ENCODE assay signal across 17 mouse cellular contexts in genomic region chr10:116428026-116428780, GRCm38 (mm10). TPM values are rescaled to one million over a fixed set of nuclear protein-coding genes. Genes with fewer than 3 reads are reported as not detected.
DNase-seq lines count a peak whose midpoint lies in the region; ATAC-seq and TF ChIP-seq lines count a peak whose summit lies in the region.
"Had no signal": no experiment of that assay in that cellular context is flagged by ENCODE, and none has a peak within 500 bp of the region (broad histone marks: within the 10 kb centered on the region; RNA-seq: fewer than 3 reads in every experiment).

No protein-coding gene starts in this region.

- WGBS in hindbrain, embryonic 12.5 days: 96% methylated on average over 26 of the region's 26 CpGs
- 92% methylated on average over 26 of the region's 26 CpGs for WGBS in forebrain, embryonic 15.5 days

- no peak overlapping the region for H3K4me2 ChIP-seq in hindbrain, embryonic 12.5 days (replicated peaks)
- no peak overlapping the region for H3K4me2 ChIP-seq in forebrain, embryonic 15.5 days (replicated peaks)
- H3K4me2 ChIP-seq: limb, embryonic 12.5 days; neural tube, embryonic 12.5 days had no signal

- no peak for ATAC-seq in hindbrain, embryonic 12.5 days (ENCODE audit: low FRiP score)
- no peak for ATAC-seq in forebrain, embryonic 15.5 days (replicated peaks)
- ATAC-seq: inflammation-experienced regulatory T-cells, adult 6 months; midbrain, embryonic 16.5 days had no signal

- H3K4me3 ChIP-seq in left cerebral cortex, adult 2 months: peak overlapping the region; percentile 5
- no peak overlapping the region for H3K4me3 ChIP-seq in hindbrain, embryonic 12.5 days
- H3K4me3 ChIP-seq in forebrain, embryonic 15.5 days: no peak overlapping the region
- H3K4me3 ChIP-seq: limb, embryonic 12.5 days; neural tube, embryonic 12.5 days had no signal

- no peak overlapping the region for H3K9ac ChIP-seq in hindbrain, embryonic 12.5 days
- H3K9ac ChIP-seq in forebrain, embryonic 15.5 days (replicated peaks): no peak overlapping the region
- H3K9ac ChIP-seq: limb, embryonic 12.5 days; neural tube, embryonic 12.5 days had no signal

- TF ChIP-seq CTCF in left cerebral cortex, adult 2 months (IDR thresholded peaks at IDR 0.05): no peak

- H3K36me3 ChIP-seq in hindbrain, embryonic 12.5 days: peaks cover 9% of the 10 kb centered on the region; the same call in 1 of the 2 replicates
- no peaks in the 10 kb centered on the region for H3K36me3 ChIP-seq in forebrain, embryonic 15.5 days

- intact Hi-C loops in left cerebral cortex, adult 2 months (cut with DNase I): loop anchor here (1.0 to 2.0 kb wide), 3 partner anchors 24 to 153 kb away; partner anchors contain the start of gene Cnot2

- H3K27me3 ChIP-seq in hindbrain, embryonic 12.5 days: no peaks in the 10 kb centered on the region
- no peaks in the 10 kb centered on the region for H3K27me3 ChIP-seq in forebrain, embryonic 15.5 days
- H3K27me3 ChIP-seq: limb, embryonic 12.5 days; neural tube, embryonic 12.5 days had no signal

- H3K27ac ChIP-seq in left cerebral cortex, adult 2 months: peak overlapping the region; percentile 87
- no peak overlapping the region for H3K27ac ChIP-seq in hindbrain, embryonic 12.5 days
- no peak overlapping the region for H3K27ac ChIP-seq in forebrain, embryonic 15.5 days (replicated peaks)
- H3K27ac ChIP-seq: limb, embryonic 12.5 days; macrophage; neural tube, embryonic 12.5 days had no signal

- H3K9me3 ChIP-seq in hindbrain, embryonic 12.5 days (replicated peaks): peaks cover 17% of the 10 kb centered on the region; the same call in 1 of the 2 replicates
- H3K9me3 ChIP-seq in forebrain, embryonic 15.5 days: no peaks in the 10 kb centered on the region

- H3K4me1 ChIP-seq in hindbrain, embryonic 12.5 days: no peaks in the 10 kb centered on the region
- H3K4me1 ChIP-seq in forebrain, embryonic 15.5 days: no peaks in the 10 kb centered on the region
- H3K4me1 ChIP-seq: neural tube, embryonic 12.5 days had no signal

- peak; percentile 91 for DNase-seq in brain, adult 2 months (ENCODE audit: low read depth, low spot score)
- DNase-seq in layer of hippocampus, adult 11-12 months (ENCODE audit: low spot score): peak; percentile 73
- peak; percentile 68 to 77 for DNase-seq in left cerebral cortex, adult 2 months (ENCODE audit: extremely low spot score in 1 of 2, low spot score in 2 of 2)
- peak; percentile 62 for DNase-seq in right cerebral cortex, postnatal 14 days
- DNase-seq in c-Kit-positive CD71-positive TER-119-positive erythroid progenitor cells, embryonic 14.5 days (ENCODE audit: low spot score): no peak
- DNase-seq: cerebellum, adult 18-20 months; heart, postnatal 4 days; retina, postnatal 1 day; thymus, adult 2 months had no signal

RNA-seq across cellular contexts. Expression of gene Kcnmb4, which starts 45.5 kb away (rescaled TPM):
- 100 to 1,000 TPM; 102 TPM for total RNA-seq in left cerebral cortex, adult 2 months (2021)
- 19.9 and 20.5 TPM in 2 replicates for polyA plus RNA-seq in hindbrain, embryonic 12.5 days (2016; fragmentation: Nextera tagmentation; extraction: Ambion mirVana)
- polyA plus RNA-seq in forebrain, embryonic 15.5 days (2015; fragmentation: Nextera tagmentation; extraction: Ambion mirVana): 16.4 and 18.5 TPM in 2 replicates
- total RNA-seq: gastrocnemius, adult 18-20 months had no signal
- polyA plus RNA-seq: macrophage had no signal
